Mouse (Mus musculus): ENCODE results near the gene Slc7a11.

- TF ChIP-seq CTCF (IDR thresholded peaks at IDR 0.05) (no peak), EP300 (IDR thresholded peaks at IDR 0.05) (no peak)
Measured at GRCm38 (mm10) chr3:49987236-49987635, 456.2 kb downstream of the Slc7a11 start.
